In genomic region chr7:49398020-49398516, GRCm38 (mm10) we compare ENCODE assay signal across 14 mouse cellular contexts.
DNase-seq lines count a peak whose midpoint lies in the region; ATAC-seq and TF ChIP-seq lines count a peak whose summit lies in the region.
"Had no signal": no experiment of that assay in that cellular context is flagged by ENCODE, and none has a peak within 500 bp of the region (broad histone marks: within the 10 kb centered on the region; RNA-seq: fewer than 3 reads in every experiment).

No protein-coding gene starts in this region.

- WGBS in heart, postnatal 0 days: 56% methylated on average over 7 of the region's 7 CpGs
- 61% methylated on average over 7 of the region's 7 CpGs for WGBS in heart, embryonic 12.5 days
- 38% methylated on average over 7 of the region's 7 CpGs for WGBS in liver, postnatal 0 days (ENCODE audit: insufficient replicate concordance)

- DNase-seq in heart, postnatal 0 days (ENCODE audit: low spot score): no peak
- no peak for DNase-seq in liver, postnatal 0 days
- DNase-seq in Muller cell, postnatal 12 days (ENCODE audit: inconsistent ontology term): no peak
- no peak for DNase-seq in urinary bladder, adult 18-20 months (ENCODE audit: low spot score in 2 of 2)
- DNase-seq: embryo, embryonic 11 days; right cerebral cortex, postnatal 14 days; thymus, postnatal 14 days had no signal

- H3K9me3 ChIP-seq in heart, postnatal 0 days (replicated peaks; ENCODE audit: control insufficient read depth, low read length): 0 out of 2 replicates have a peak, but pooled peaks cover 3% of the 10 kb centered on the region
- no peaks in the 10 kb centered on the region for H3K9me3 ChIP-seq in heart, embryonic 12.5 days (replicated peaks)
- H3K9me3 ChIP-seq in liver, postnatal 0 days (ENCODE audit: low read length): no peaks in the 10 kb centered on the region
- H3K9me3 ChIP-seq: forebrain, embryonic 15.5 days; midbrain, embryonic 13.5 days had no signal

- no peak for TF ChIP-seq EP300 in heart, postnatal 0 days (IDR thresholded peaks at IDR 0.05; ENCODE audit: low read depth)
- no peak for TF ChIP-seq EP300 in liver, postnatal 0 days (IDR thresholded peaks at IDR 0.05; ENCODE audit: low read depth)

- 0 out of 2 replicates have a peak overlapping the region, but pooled peaks have one; percentile 66 for H3K27ac ChIP-seq in heart, postnatal 0 days (ENCODE audit: low read depth)
- no peak overlapping the region for H3K27ac ChIP-seq in heart, embryonic 12.5 days (ENCODE audit: poor library complexity, severe bottlenecking)
- H3K27ac ChIP-seq in brown adipose tissue, adult 24 weeks (replicated peaks; ENCODE audit: low read depth, low read length): 0 out of 2 replicates have a peak overlapping the region, but pooled peaks have one; percentile 4
- H3K27ac ChIP-seq in liver, postnatal 0 days (ENCODE audit: low read depth): peak overlapping the region; percentile 87
- H3K27ac ChIP-seq: forebrain, embryonic 15.5 days; hindbrain, postnatal 0 days; midbrain, embryonic 13.5 days had no signal

- TF ChIP-seq CTCF in heart, postnatal 0 days (IDR thresholded peaks at IDR 0.05; ENCODE audit: low read depth): no peak
- TF ChIP-seq CTCF in liver, postnatal 0 days (IDR thresholded peaks at IDR 0.05; ENCODE audit: low read depth): no peak

- no peak overlapping the region for H3K4me3 ChIP-seq in heart, postnatal 0 days (ENCODE audit: low read depth, low read length)
- no peak overlapping the region for H3K4me3 ChIP-seq in heart, embryonic 12.5 days
- H3K4me3 ChIP-seq in brown adipose tissue, adult 24 weeks (ENCODE audit: insufficient read depth, low read depth, low read length): no peak overlapping the region
- H3K4me3 ChIP-seq in liver, postnatal 0 days (ENCODE audit: low read depth, low read length): peak overlapping the region; percentile 29
- H3K4me3 ChIP-seq: erythroblast, embryonic 14.5 days; forebrain, embryonic 15.5 days; midbrain, embryonic 13.5 days had no signal

- H3K4me2 ChIP-seq in heart, postnatal 0 days (ENCODE audit: low read depth, low read length): 0 out of 2 replicates have a peak overlapping the region, but pooled peaks have one; percentile 6
- no peak overlapping the region for H3K4me2 ChIP-seq in heart, embryonic 12.5 days
- peak overlapping the region; percentile 64 for H3K4me2 ChIP-seq in liver, postnatal 0 days (ENCODE audit: low read depth, low read length)
- H3K4me2 ChIP-seq: forebrain, embryonic 15.5 days; midbrain, embryonic 13.5 days had no signal

- no peaks in the 10 kb centered on the region for H3K36me3 ChIP-seq in heart, postnatal 0 days (replicated peaks; ENCODE audit: control insufficient read depth, insufficient read depth, low read length)
- no peaks in the 10 kb centered on the region for H3K36me3 ChIP-seq in heart, embryonic 12.5 days
- H3K36me3 ChIP-seq in liver, postnatal 0 days (replicated peaks; ENCODE audit: insufficient read depth, low read length): no peaks in the 10 kb centered on the region
- H3K36me3 ChIP-seq: forebrain, embryonic 15.5 days; midbrain, embryonic 13.5 days had no signal

- no peak overlapping the region for H3K9ac ChIP-seq in heart, postnatal 0 days (replicated peaks; ENCODE audit: low read depth, low read length)
- no peak overlapping the region for H3K9ac ChIP-seq in heart, embryonic 12.5 days
- H3K9ac ChIP-seq in liver, postnatal 0 days (replicated peaks): peak overlapping the region; percentile 56
- H3K9ac ChIP-seq: forebrain, embryonic 15.5 days; midbrain, embryonic 13.5 days had no signal

- no peak for ATAC-seq in heart, postnatal 0 days (ENCODE audit: insufficient read depth, low read depth)
- ATAC-seq in heart, embryonic 12.5 days (ENCODE audit: insufficient number of reproducible peaks, low FRiP score): no peak
- ATAC-seq in granulocyte monocyte progenitor cell, adult 5-6 weeks (replicated peaks; ENCODE audit: poor library complexity, severe bottlenecking): peak; percentile 1; the same call in 1 of the 2 replicates
- ATAC-seq in liver, postnatal 0 days: no peak
- ATAC-seq: forebrain, embryonic 15.5 days had no signal

- peaks cover 16% of the 10 kb centered on the region for H3K4me1 ChIP-seq in heart, postnatal 0 days (ENCODE audit: control insufficient read depth, insufficient read depth)
- H3K4me1 ChIP-seq in heart, embryonic 12.5 days (replicated peaks): peaks cover 35% of the 10 kb centered on the region
- peaks cover 8% of the 10 kb centered on the region; the same call in 1 of the 2 replicates for H3K4me1 ChIP-seq in brown adipose tissue, adult 24 weeks (ENCODE audit: control insufficient read depth, insufficient read depth, insufficient read length, low read length)
- peaks cover 13% of the 10 kb centered on the region; the same call in 1 of the 2 replicates for H3K4me1 ChIP-seq in liver, postnatal 0 days (ENCODE audit: insufficient read depth)

- no peaks in the 10 kb centered on the region for H3K27me3 ChIP-seq in heart, postnatal 0 days (ENCODE audit: control insufficient read depth, insufficient read depth, low read length)
- H3K27me3 ChIP-seq in heart, embryonic 12.5 days (replicated peaks): no peaks in the 10 kb centered on the region
- no peaks in the 10 kb centered on the region for H3K27me3 ChIP-seq in liver, postnatal 0 days (ENCODE audit: insufficient read depth, low read length)
- H3K27me3 ChIP-seq: forebrain, embryonic 15.5 days; midbrain, embryonic 13.5 days had no signal
